Mouse (Mus musculus) heart, adult 2 months (tissue): ENCODE measurements at regions not wholly inside any gene's neighbourhood (a gene's known extent, or its start where the extent isn't known, plus 50 kb on each side); places are given as distances from the start of the nearest gene placed in this dataset.

Experiments used
- DNase-seq, 2 experiments: peaks; one replicate each; pipeline ENCODE4 v3.0.0; 2021
- H3K27ac ChIP-seq: fragments of 200-600 bp; 2 replicates; pipeline ENCODE4 v1.8.1; 2022
- H3K27me3 ChIP-seq: fragments of 200-500 bp; 2 replicates; pipeline ENCODE4 v1.6.1; 2012; ENCODE audit warnings: mild to moderate bottlenecking, low read length, inconsistent platforms, mixed read lengths; ENCODE audit not compliant: control insufficient read depth, insufficient read depth
- H3K36me3 ChIP-seq: fragments of 200-500 bp; 2 replicates; pipeline ENCODE4 v1.6.1; 2012; ENCODE audit warnings: low read length, inconsistent platforms; ENCODE audit not compliant: control insufficient read depth, insufficient read depth
- H3K4me1 ChIP-seq: fragments of 200-500 bp; 2 replicates; pipeline ENCODE4 v1.6.1; 2011; ENCODE audit warnings: low read length; ENCODE audit not compliant: control insufficient read depth, insufficient read depth
- H3K4me3 ChIP-seq: fragments of 200-600 bp; 2 replicates; pipeline ENCODE4 v1.8.1; 2022
- H3K79me2 ChIP-seq: fragments of 200-500 bp; replicated peaks from 2 replicates; pipeline ENCODE4 v1.6.1; 2012; ENCODE audit warnings: mild to moderate bottlenecking, inconsistent platforms, low read length, moderate library complexity, mixed read lengths; ENCODE audit not compliant: control insufficient read depth, insufficient read depth
- H3K9ac ChIP-seq: fragments of 200-500 bp; 2 replicates; pipeline ENCODE4 v1.6.1; 2012; ENCODE audit warnings: low read depth, mild to moderate bottlenecking, control low read depth, inconsistent platforms, low read length, mixed read lengths
- CTCF ChIP-seq: fragments of 200-600 bp; IDR thresholded peaks from 2 replicates; pipeline ENCODE4 v1.8.1; 2022; ENCODE audit warnings: antibody characterized with exemption, mild to moderate bottlenecking, moderate library complexity
- EP300 ChIP-seq: fragments of 200-500 bp; IDR thresholded peaks from 2 replicates; pipeline ENCODE4 v1.6.1; 2011; ENCODE audit warnings: low read depth, low read length, control low read depth; ENCODE audit not compliant: insufficient read depth
- POLR2A ChIP-seq: fragments of 200-500 bp; IDR thresholded peaks from 2 replicates; pipeline ENCODE4 v1.6.1; 2011; ENCODE audit warnings: mild to moderate bottlenecking, low read depth, low read length, control low read depth; ENCODE audit not compliant: insufficient read depth
- WGBS: fragments of 180-500 bp; shearing (Covaris S2); methylation state at CpG from one replicate; pipeline ENCODE4 v1.1.7; 2018; 5-methylcytosine and 5-hydroxymethylcytosine counted together
- intact Hi-C: fragments of 180-260 bp; cut with DNase I; formaldehyde crosslinking; loops from one replicate; pipeline ENCODE4 v1.15.1; 2025

DNA sequence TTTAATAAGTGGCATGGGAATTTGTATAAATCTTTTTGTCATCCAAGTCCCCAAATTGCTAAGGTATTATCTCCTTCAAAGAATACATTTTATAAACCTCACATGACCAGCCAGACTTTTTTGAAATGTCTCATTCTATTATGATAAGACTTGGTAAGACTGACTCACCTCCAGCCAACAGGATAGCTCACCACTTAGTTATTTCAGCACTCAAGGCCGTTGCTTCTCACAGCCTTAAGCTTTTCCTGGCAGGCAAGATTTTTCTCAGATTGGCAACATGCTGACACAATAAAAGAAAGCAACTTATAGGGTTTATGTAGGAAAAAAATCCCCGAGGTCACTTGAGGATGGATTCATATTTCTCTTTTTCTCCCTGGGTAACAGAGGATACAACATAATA is 935.9 kb upstream of the Acvr2a start:
- H3K36me3 ChIP-seq = no peaks in the 10 kb centered on the region
- DNase-seq = no peak
- no peaks in the 10 kb centered on the region for H3K27me3 ChIP-seq
- TF ChIP-seq CTCF = no peak
- TF ChIP-seq EP300 = no peak
- no peak for TF ChIP-seq POLR2A
- 39% methylated on average over 2 of the region's 2 CpGs for WGBS
- no peak overlapping the region for H3K27ac ChIP-seq
- no peaks in the 10 kb centered on the region for H3K4me1 ChIP-seq
- no peak overlapping the region for H3K4me3 ChIP-seq
- H3K9ac ChIP-seq = no peak overlapping the region
- H3K79me2 ChIP-seq = no peaks in the 10 kb centered on the region
- intact Hi-C loops = no loop called here

DNA sequence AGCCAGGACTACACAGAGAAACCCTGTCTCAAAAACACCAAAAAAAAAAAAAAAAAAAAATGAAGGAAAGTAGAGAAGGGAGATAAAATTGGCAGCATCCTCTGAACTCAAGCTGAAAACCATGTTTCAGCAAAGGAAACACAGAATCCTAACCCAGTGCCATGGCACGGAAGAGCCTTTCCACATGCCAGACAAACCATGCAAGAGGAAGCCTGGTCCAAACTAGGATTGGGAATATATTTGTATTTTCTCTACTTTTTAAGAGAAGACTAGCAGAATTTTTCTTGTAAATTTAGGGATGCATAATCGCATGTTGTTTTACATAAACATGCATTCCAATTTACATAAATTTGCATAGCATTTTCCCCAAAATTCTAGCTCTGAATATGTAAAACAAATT is 934.8 kb upstream of the Acvr2a start:
- TF ChIP-seq POLR2A (no peak), EP300 (no peak), CTCF (no peak)
- Histone ChIP-seq H3K27me3 (no peaks in the 10 kb centered on the region), H3K79me2 (no peaks in the 10 kb centered on the region), H3K4me1 (no peaks in the 10 kb centered on the region), H3K27ac (no peak overlapping the region), H3K4me3 (no peak overlapping the region), H3K9ac (no peak overlapping the region), H3K36me3 (no peaks in the 10 kb centered on the region)
- no peak for DNase-seq
- intact Hi-C loops = no loop called here
- 91% methylated on average over 2 of the region's 2 CpGs for WGBS

DNA sequence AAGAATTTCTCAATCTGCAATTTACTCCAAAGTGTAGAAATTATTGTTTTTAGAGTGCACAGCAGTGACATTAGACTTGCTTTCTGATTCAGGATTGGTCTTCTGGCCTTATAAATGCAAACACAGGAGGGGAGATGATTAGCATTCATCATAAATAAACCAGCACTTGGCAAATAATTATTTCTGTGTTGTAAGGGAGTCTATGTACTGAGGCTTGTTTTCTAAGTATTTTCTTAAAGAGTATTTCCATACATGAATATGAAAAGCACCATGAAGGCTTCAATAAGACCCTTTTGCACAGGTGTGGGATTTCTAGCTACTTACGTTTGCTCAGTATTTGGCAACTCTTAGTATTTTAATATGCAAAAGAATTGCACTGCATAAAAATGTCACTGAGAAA is 934.1 kb upstream of the Acvr2a start:
- WGBS = 86% methylated on average over 1 of the region's 1 CpGs
- H3K4me3 ChIP-seq = no peak overlapping the region
- DNase-seq = no peak
- no peak overlapping the region for H3K27ac ChIP-seq
- no peaks in the 10 kb centered on the region for H3K4me1 ChIP-seq
- TF ChIP-seq POLR2A (no peak), CTCF (no peak), EP300 (no peak)
- H3K79me2 ChIP-seq = no peaks in the 10 kb centered on the region
- no peaks in the 10 kb centered on the region for H3K36me3 ChIP-seq
- H3K27me3 ChIP-seq = no peaks in the 10 kb centered on the region
- no peak overlapping the region for H3K9ac ChIP-seq
- intact Hi-C loops = no loop called here

DNA sequence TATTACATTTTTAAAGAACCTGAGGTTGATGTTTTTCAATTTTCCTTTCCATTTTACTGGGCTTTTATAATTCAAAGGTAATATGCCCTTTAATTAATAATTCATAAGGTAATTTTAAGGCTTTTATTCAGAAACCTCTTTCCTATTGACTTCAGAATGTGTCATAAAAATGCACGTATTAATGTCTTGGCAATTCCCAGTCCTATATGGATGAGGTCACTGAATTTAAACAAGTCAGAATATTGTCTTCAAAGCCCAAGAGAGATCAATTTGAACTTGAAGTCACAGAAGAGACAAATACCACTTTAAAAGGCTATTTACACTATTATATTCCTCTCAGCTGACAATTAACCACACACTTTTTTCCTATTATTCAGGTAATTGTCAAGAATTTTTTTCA is 925.7 kb upstream of the Acvr2a start:
- intact Hi-C loops = no loop called here
- Histone ChIP-seq H3K36me3 (no peaks in the 10 kb centered on the region), H3K9ac (no peak overlapping the region), H3K27me3 (no peaks in the 10 kb centered on the region), H3K79me2 (no peaks in the 10 kb centered on the region), H3K4me1 (no peaks in the 10 kb centered on the region), H3K27ac (no peak overlapping the region), H3K4me3 (no peak overlapping the region)
- 56% methylated on average over 1 of the region's 1 CpGs for WGBS
- DNase-seq = no peak
- TF ChIP-seq CTCF (no peak), POLR2A (no peak), EP300 (no peak)

DNA sequence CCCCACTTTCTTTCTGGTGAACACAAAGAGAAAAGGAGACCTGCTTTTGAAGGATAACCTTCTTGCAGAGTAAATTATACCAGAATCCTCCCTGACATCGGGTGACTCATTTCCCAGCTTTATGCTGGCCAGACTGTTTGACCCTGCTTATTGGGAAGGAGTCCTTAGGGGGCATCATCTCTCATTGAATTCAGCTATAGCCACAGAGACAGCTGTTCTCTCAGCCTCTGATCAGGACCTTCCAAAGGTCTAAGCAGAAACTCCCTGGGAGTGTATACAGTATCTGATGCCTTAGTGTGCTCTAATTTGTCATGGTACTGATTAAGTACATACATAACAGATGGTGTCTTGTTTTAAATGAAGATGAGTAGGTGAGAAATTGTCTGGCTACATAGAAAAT is 922.5 kb upstream of the Acvr2a start:
- WGBS = 55% methylated on average over 1 of the region's 1 CpGs
- Histone ChIP-seq H3K9ac (no peak overlapping the region), H3K4me1 (no peaks in the 10 kb centered on the region), H3K27ac (no peak overlapping the region), H3K36me3 (no peaks in the 10 kb centered on the region), H3K79me2 (no peaks in the 10 kb centered on the region), H3K27me3 (no peaks in the 10 kb centered on the region), H3K4me3 (no peak overlapping the region)
- intact Hi-C loops = no loop called here
- no peak for TF ChIP-seq EP300
- TF ChIP-seq CTCF = no peak
- TF ChIP-seq POLR2A = no peak
- no peak for DNase-seq

DNA sequence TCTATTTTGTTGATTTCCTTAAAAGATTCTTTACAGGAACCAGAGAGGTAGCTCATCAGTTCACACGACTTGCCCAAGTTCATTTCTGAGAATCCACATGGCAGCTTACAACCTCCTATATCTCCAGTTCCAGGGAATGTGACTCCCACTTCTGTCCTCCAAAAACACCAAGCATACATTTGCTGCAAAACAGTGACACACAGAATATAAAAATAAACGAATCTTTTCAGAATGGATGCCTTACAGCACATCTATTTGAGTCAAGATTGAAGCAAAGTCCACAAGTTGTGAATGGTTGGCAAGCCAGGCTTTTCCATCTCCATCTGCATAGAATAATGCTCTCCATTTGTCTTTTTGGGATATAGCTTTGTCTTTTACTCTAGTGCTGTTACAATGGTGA is 921.0 kb upstream of the Acvr2a start:
- TF ChIP-seq POLR2A (no peak), EP300 (no peak), CTCF (no peak)
- H3K36me3 ChIP-seq = no peaks in the 10 kb centered on the region
- no peak overlapping the region for H3K27ac ChIP-seq
- no peak overlapping the region for H3K4me3 ChIP-seq
- no peak for DNase-seq
- WGBS = 37% methylated on average over 2 of the region's 2 CpGs
- H3K27me3 ChIP-seq = no peaks in the 10 kb centered on the region
- intact Hi-C loops = no loop called here
- no peaks in the 10 kb centered on the region for H3K4me1 ChIP-seq
- no peak overlapping the region for H3K9ac ChIP-seq
- H3K79me2 ChIP-seq = no peaks in the 10 kb centered on the region

DNA sequence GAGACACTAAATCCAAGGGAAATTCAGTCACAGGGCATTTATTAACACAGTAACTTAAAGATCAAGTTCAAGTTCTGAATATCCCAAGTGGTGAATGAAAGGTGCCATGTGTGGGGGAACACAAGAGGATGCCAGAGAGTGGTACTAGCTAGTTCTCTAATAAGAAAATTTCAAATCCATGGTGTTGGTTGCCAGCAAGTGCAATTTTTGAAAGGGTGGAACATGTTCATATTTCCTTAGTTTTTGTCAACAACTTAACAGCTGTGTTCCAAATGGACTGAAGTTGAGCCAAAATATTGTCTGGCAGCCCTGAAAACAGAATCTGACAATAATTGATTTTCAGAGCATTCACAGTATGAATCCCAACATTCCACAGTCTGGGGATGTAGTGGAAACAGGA is 919.1 kb upstream of the Acvr2a start:
- Histone ChIP-seq H3K4me1 (no peaks in the 10 kb centered on the region), H3K27me3 (no peaks in the 10 kb centered on the region), H3K36me3 (no peaks in the 10 kb centered on the region), H3K4me3 (no peak overlapping the region), H3K27ac (no peak overlapping the region), H3K79me2 (no peaks in the 10 kb centered on the region), H3K9ac (no peak overlapping the region)
- DNase-seq = no peak
- TF ChIP-seq POLR2A = no peak
- no peak for TF ChIP-seq EP300
- no peak for TF ChIP-seq CTCF
- intact Hi-C loops = no loop called here
